Mouse (Mus musculus) bone marrow macrophage, adult 2 months (primary cell): ENCODE measurements around the gene Pkp1. TPM values are rescaled to one million over a fixed set of nuclear protein-coding genes. Genes with fewer than 3 reads are reported as not detected.

Source experiments
- H3K27ac ChIP-seq: 2 replicates; pipeline ENCODE4 v1.5.1; 2012; ENCODE audit warnings: low read depth, low read length; ENCODE audit not compliant: insufficient read depth
- H3K4me1 ChIP-seq: 2 replicates; pipeline ENCODE4 v1.6.1; 2012; ENCODE audit warnings: low read length; ENCODE audit not compliant: control insufficient read depth, insufficient read depth
- H3K4me3 ChIP-seq: 2 replicates; pipeline ENCODE4 v1.5.1; 2012; ENCODE audit warnings: mild to moderate bottlenecking, low read length, moderate library complexity; ENCODE audit not compliant: insufficient read depth
- CTCF ChIP-seq: IDR thresholded peaks from 2 replicates; pipeline ENCODE4 v1.5.1; 2012; ENCODE audit warnings: low read depth, mild to moderate bottlenecking, low read length, moderate library complexity
- POLR2A ChIP-seq: IDR thresholded peaks from 2 replicates; pipeline ENCODE4 v1.6.1; 2012; ENCODE audit warnings: mild to moderate bottlenecking, low read depth, low read length, borderline replicate concordance
- polyA plus RNA-seq: library from polyadenylated mRNA; stranded (reverse); fragments of >200 nt; gene quantifications from 2 replicates; pipeline ENCODE4 v1.2.4, GENCODE M21; 2012; ENCODE audit not compliant: missing spikeins, insufficient read depth, insufficient read length

Gene Pkp1
- polyA plus RNA-seq, 1 experiment, result not detected

DNA sequence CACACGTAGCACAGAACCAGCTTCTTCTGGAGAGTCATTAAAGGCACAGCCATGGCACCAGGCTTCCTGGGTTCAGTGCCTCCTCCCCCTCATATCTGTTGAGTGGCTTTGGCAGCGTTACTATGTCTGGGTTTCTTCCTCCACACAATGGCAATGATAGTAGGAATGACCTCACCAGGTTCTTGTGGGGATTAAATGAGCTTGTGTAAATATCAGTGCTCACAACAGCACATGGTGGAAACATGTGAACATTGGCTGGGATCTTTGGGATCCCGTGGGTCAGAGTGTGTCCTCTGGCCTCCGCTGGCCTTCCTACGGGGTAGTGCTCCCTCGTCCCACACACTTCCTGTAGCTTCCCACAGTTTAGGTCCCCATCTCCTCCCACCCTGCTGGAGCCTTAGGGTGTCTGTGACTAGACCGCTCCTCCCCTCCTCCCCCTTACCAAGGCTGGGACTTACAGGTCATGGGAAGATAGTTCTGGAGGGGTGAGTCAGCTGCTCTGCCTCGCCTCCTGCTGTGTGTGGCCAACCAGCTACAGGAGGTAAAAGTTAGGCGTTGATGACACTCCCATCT lies 56.9 kb downstream of the Pkp1 start:
- TF ChIP-seq CTCF, result no peak
- H3K27ac ChIP-seq, result no peak overlapping the region
- no peak overlapping the region for H3K4me3 ChIP-seq
- H3K4me1 ChIP-seq, result no peaks in the 10 kb centered on the region

DNA sequence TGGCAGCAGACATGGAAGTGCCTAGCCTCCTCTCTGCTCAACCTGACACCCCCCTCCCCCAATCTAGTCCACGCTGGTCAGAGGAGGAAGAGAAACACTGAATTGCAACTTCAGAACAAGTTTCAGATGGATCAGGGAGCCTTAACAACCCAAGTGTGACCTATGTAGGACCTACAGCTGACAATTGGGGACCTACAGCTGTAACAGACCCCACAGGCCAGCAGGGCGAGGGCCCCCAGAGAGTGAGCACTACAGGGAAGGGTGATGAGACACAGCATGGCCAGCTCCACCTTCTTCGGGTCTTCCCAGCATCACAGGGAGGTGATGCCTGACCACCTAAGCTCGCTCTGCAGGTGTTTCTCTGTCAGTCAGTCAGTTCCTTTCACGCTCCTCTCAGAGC lies 57.9 kb downstream of the Pkp1 start:
- TF ChIP-seq POLR2A (no peak), CTCF (no peak)
- H3K4me1 ChIP-seq, result no peaks in the 10 kb centered on the region
- no peak overlapping the region for H3K27ac ChIP-seq
- no peak overlapping the region for H3K4me3 ChIP-seq

DNA sequence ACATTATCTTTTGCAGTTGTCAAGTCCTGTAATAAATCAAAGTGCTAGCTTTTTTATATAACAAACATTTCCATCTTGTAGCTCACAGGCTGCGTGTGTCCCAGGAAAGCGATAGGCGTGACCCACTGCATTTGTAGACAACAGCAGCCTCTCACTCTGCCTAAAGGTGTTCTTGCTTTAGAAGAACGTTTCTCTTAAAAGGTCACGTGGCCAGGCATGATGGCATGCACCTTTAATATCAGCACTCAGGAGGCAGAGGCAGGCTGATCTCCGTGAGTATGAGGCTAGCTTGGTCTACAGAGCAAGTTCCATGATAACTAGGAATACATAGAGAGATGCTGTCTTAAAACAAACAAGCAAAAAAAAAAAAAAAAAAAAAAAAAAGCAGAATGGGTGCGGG lies 60.5 kb downstream of the Pkp1 start:
- no peak overlapping the region for H3K4me3 ChIP-seq

DNA sequence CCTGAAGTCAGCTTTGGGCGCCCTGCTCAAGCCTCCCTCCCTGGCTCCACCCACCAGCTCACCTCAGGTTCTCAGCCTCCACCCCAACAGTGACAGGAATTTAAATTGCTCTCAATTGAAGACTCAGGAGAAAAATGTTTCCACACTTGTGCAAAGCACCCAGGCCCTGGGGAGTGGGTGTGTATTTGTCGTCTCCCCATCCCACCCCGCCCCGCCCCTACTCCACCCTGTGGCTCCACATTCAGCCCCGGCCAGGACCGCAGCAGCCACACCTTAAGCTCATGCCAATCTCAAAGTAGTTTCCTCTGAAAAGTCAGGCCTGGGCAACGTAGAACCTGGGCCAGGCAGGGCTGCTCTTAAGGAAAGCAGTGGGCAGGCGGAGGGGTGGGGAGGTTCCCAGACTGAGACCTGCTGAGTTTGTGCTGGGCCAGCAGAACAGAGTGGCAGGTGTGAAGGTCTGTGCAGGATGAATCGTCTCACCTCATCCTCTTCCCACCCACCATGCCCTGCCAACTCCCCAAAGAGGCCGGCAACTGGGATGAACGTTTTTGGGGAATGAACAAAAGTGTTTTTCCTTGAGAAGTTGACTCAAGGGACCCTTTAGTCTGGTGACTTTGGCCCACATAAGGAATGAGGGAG lies 61.8 kb downstream of the Pkp1 start:
- no peak for TF ChIP-seq POLR2A
- TF ChIP-seq CTCF, result no peak
- no peak overlapping the region for H3K4me3 ChIP-seq
- no peak overlapping the region for H3K27ac ChIP-seq
- peaks cover 3% of the 10 kb centered on the region; the same call in 1 of the 2 replicates for H3K4me1 ChIP-seq

More for the DNA sequence above, 60.5 kb downstream of the Pkp1 start:
- Histone ChIP-seq H3K4me1 (no peaks in the 10 kb centered on the region), H3K27ac (no peak overlapping the region)
- TF ChIP-seq CTCF (no peak), POLR2A (no peak)

DNA sequence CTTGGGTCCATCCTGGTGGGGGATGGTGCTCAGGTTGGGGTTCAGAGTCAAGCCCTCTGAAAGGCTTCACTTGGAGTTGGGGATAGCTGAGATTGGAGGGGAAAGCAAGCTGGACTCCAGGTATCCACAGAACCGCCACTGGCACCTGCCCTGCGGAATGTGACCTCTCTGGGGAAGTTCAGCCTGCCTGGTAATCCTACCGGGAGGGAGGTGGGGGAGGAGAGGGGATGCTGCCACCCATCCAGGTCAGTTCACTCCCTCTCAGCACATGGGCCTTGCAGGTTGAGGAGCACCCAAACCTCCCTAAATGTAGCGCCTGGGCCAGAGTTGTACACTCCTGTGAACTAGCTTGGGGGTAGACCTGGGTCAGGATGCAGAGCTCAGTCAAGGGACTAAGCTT lies 62.9 kb downstream of the Pkp1 start:
- no peak overlapping the region for H3K27ac ChIP-seq
- TF ChIP-seq CTCF (no peak), POLR2A (no peak)
- H3K4me3 ChIP-seq, result no peak overlapping the region
- H3K4me1 ChIP-seq, result peaks cover 3% of the 10 kb centered on the region; the same call in 1 of the 2 replicates

DNA sequence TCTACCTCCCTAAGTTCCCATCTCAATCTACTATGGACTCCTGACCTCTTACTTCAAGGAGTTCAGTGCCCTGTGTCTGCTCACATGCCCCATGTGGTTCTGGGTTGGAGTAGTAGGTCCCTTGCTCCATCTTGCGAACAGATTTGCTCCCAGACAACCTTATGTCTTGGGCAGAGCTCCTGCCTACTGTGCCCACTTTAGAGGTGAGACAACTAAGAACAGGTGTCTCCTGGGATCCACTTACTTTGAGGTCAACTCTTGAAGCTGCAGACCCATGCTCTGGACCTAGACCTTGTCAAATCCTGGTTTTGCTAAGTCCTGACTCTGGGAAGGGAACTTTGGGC lies 63.7 kb downstream of the Pkp1 start:
- Histone ChIP-seq H3K4me3 (no peak overlapping the region), H3K4me1 (peaks cover 3% of the 10 kb centered on the region; the same call in 1 of the 2 replicates), H3K27ac (no peak overlapping the region)
- no peak for TF ChIP-seq POLR2A
- no peak for TF ChIP-seq CTCF

DNA sequence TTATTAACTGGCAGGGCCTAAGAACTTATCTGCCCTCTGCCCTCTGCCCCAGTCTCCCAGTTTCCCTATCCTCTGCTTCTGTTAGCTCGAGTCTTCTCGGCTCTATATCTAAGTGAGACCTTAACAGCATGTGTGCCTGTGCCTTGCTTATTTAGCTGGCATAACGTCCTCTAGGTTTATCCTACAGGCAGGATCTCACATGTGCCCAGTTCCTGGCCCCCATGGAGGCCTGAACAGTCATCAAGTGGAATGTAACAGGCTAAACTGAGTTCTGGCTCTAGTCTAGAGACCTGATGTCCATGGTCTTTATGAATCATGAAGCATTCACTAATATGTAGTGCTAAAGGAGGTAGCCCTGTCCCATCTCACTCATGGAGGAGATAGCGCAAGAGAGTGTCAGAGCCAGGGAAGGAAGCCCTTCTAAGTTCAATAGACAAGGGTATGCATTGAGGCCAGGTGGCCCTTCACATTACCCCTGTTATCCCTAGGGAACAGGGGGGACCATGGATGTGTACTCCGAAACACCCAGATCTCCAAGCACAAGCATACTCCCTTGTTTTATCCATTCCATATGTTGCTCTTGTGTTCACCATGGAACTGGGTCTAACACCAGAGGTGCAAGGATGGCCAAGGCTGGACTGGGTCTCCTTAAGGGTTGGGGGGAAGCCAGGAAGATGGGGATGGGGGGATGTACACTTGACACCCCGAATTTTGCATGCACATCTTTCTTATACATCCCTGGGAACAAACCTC lies 64.2 kb downstream of the Pkp1 start:
- no peak overlapping the region for H3K27ac ChIP-seq
- TF ChIP-seq CTCF, result no peak
- TF ChIP-seq POLR2A, result no peak
- H3K4me1 ChIP-seq, result peaks cover 3% of the 10 kb centered on the region; the same call in 1 of the 2 replicates
- no peak overlapping the region for H3K4me3 ChIP-seq

DNA sequence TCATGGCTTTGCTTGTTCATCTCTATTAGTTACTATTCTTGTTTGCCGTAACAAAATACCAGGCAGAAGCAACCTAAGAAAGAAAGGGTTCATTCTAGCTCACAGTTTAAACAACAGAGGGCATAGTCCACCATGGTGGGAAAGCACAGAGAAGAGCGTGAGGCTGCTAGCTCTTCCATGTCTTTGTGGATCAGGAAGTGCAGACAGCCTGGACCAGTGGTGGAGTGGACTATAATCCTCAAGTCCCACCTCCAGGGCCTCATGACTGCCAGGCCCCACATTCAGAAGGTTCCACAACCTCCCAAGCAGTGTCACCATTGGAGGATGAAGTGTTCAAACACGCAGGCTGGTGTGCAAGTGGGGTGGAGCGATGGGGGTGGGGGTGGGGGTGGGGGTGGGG lies 65.8 kb downstream of the Pkp1 start:
- Histone ChIP-seq H3K4me1 (peaks cover 3% of the 10 kb centered on the region; the same call in 1 of the 2 replicates), H3K4me3 (no peak overlapping the region), H3K27ac (no peak overlapping the region)
- TF ChIP-seq POLR2A, result no peak
- no peak for TF ChIP-seq CTCF

DNA sequence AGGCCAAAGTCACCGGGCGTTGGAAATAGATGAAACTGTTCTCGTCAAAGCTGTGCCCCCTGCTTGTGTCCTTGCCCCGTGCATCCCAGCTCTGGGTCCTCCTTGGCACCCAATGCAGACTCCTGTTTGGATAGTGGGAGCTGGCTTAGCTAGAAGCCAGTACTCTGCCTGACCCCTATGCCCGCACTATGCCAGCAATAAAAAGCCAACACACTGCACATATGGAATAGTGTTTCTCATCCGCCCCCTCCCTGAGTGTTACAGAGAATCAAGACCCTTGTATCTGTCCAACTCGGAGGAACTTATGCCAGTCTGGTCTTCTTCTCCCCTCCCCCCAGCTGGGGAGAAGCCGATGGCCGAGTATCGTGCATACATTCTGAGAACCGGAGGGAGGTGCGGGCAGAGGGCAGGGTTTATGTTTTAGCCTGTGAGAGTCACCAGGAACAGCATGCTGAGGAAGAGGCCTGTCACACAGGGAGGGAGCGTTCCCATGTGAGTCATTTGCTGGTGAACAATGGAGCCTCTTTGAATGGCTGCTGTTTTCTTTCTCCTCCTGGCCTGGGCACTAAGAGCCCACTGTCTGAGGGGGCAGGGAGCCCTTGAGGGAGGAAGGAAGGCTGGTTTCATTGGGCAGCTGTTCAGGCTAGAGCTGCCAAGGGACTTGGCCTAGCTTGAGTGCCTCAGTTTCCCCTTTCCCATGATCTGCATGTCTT lies 66.8 kb downstream of the Pkp1 start:
- Histone ChIP-seq H3K4me1 (peaks cover 3% of the 10 kb centered on the region; the same call in 1 of the 2 replicates), H3K27ac (no peak overlapping the region), H3K4me3 (no peak overlapping the region)
- no peak for TF ChIP-seq CTCF
- TF ChIP-seq POLR2A, result no peak
